Mouse (Mus musculus) MEL (cell line): Measurements from ENCODE around the gene Syne2. TPM values are rescaled to one million over a fixed set of nuclear protein-coding genes. Genes with fewer than 3 reads are reported as not detected.

Experiments
- DNase-seq: peaks from one replicate; pipeline ENCODE4 v3.0.0; 2011; ENCODE audit warnings: low read depth, low spot score
- H3K27ac ChIP-seq: 2 replicates; pipeline ENCODE4 v1.5.1; 2012; ENCODE audit warnings: low read depth, mild to moderate bottlenecking, control low read depth, low read length, moderate library complexity; ENCODE audit not compliant: control insufficient read depth
- H3K27me3 ChIP-seq, 2 experiments: fragments of 150-350 bp in 1 of 2; sonication (generic) in 1 of 2; 2 replicates each; pipeline ENCODE4 v1.6.1; 2012; ENCODE audit warnings: low read length in 2 of 2, mild to moderate bottlenecking in 2 of 2, improper control_type of control experiment in 1 of 2, moderate library complexity in 1 of 2; ENCODE audit not compliant: insufficient read depth in 2 of 2, control insufficient read depth in 1 of 2
- H3K36me3 ChIP-seq, 2 experiments: 2 replicates each; pipeline ENCODE4 v1.6.1; 2012 to 2014; ENCODE audit warnings: low read length in 2 of 2, improper control_type of control experiment in 1 of 2, inconsistent platforms in 1 of 2, mild to moderate bottlenecking in 1 of 2; ENCODE audit not compliant: insufficient read depth in 2 of 2, control insufficient read depth in 1 of 2
- H3K4me1 ChIP-seq, 2 experiments: fragments of 150-350 bp in 1 of 2; sonication (generic) in 1 of 2; 2 replicates each; pipeline ENCODE4 v1.6.1; 2012; ENCODE audit warnings: low read length in 2 of 2, improper control_type of control experiment in 1 of 2, mild to moderate bottlenecking in 1 of 2; ENCODE audit not compliant: insufficient read depth in 2 of 2, control insufficient read depth in 1 of 2
- H3K4me3 ChIP-seq, 2 experiments: fragments of 150-350 bp in 1 of 2; sonication (generic) in 1 of 2; 2 replicates each; pipeline ENCODE4 v1.5.1; 2012; ENCODE audit warnings: low read depth in 2 of 2, low read length in 2 of 2, mild to moderate bottlenecking in 2 of 2, moderate library complexity in 2 of 2, control low read depth in 1 of 2, improper control_type of control experiment in 1 of 2; ENCODE audit not compliant: control insufficient read depth in 1 of 2, insufficient read depth in 1 of 2
- H3K79me2 ChIP-seq: 2 replicates; pipeline ENCODE4 v1.6.1; 2012; ENCODE audit warnings: mild to moderate bottlenecking, low read length, moderate library complexity; ENCODE audit not compliant: control insufficient read depth, poor library complexity, insufficient read depth
- H3K9ac ChIP-seq: 2 replicates; pipeline ENCODE4 v1.6.1; 2012; ENCODE audit warnings: low read depth, mild to moderate bottlenecking, control low read depth, low read length, moderate library complexity; ENCODE audit not compliant: control insufficient read depth, poor library complexity, severe bottlenecking
- H3K9me3 ChIP-seq: fragments of 150-350 bp; sonication (generic); replicated peaks from 2 replicates; pipeline ENCODE4 v1.6.1; 2012; ENCODE audit warnings: mild to moderate bottlenecking, low read length, improper control_type of control experiment, moderate library complexity; ENCODE audit not compliant: insufficient read depth
- BHLHE40 ChIP-seq: IDR thresholded peaks from 2 replicates; pipeline ENCODE4 v1.6.1; 2012; ENCODE audit warnings: low read depth, mild to moderate bottlenecking, inconsistent platforms, low read length, improper control_type of control experiment, borderline replicate concordance
- CHD1 ChIP-seq: IDR thresholded peaks from 2 replicates; pipeline ENCODE4 v1.6.1; 2012; ENCODE audit warnings: low read depth, mild to moderate bottlenecking, inconsistent platforms, low read length, improper control_type of control experiment
- CHD2 ChIP-seq: IDR thresholded peaks from 2 replicates; pipeline ENCODE4 v1.6.1; 2011; ENCODE audit warnings: low read length, improper control_type of control experiment
- E2F4 ChIP-seq: IDR thresholded peaks from 2 replicates; pipeline ENCODE4 v1.6.1; 2011; ENCODE audit warnings: low read depth, low read length, improper control_type of control experiment, borderline replicate concordance
- GABPA ChIP-seq: IDR thresholded peaks from 2 replicates; pipeline ENCODE4 v1.6.1; 2012; ENCODE audit warnings: low read depth, mild to moderate bottlenecking, inconsistent platforms, low read length, improper control_type of control experiment, moderate library complexity
- HCFC1 ChIP-seq: IDR thresholded peaks from 2 replicates; pipeline ENCODE4 v1.6.1; 2012; ENCODE audit warnings: low read depth, mild to moderate bottlenecking, inconsistent platforms, low read length, improper control_type of control experiment, moderate library complexity
- JUND ChIP-seq: IDR thresholded peaks from 2 replicates; pipeline ENCODE4 v1.6.1; 2011; ENCODE audit warnings: low read depth, mild to moderate bottlenecking, improper control_type of control experiment, low read length
- MAFK ChIP-seq: IDR thresholded peaks from 2 replicates; pipeline ENCODE4 v1.6.1; 2011; ENCODE audit warnings: low read depth, mild to moderate bottlenecking, low read length, improper control_type of control experiment, borderline replicate concordance
- MAZ ChIP-seq: IDR thresholded peaks from 2 replicates; pipeline ENCODE4 v1.6.1; 2012; ENCODE audit warnings: low read depth, mild to moderate bottlenecking, inconsistent platforms, low read length, improper control_type of control experiment
- MXI1 ChIP-seq: IDR thresholded peaks from 2 replicates; pipeline ENCODE4 v1.6.1; 2011; ENCODE audit warnings: mild to moderate bottlenecking, low read depth, low read length, improper control_type of control experiment
- MYC ChIP-seq: IDR thresholded peaks from 2 replicates; pipeline ENCODE4 v1.6.1; 2011; ENCODE audit warnings: low read depth, mild to moderate bottlenecking, low read length, improper control_type of control experiment, moderate library complexity
- NELFE ChIP-seq: IDR thresholded peaks from 2 replicates; pipeline ENCODE4 v1.6.1; 2011; ENCODE audit warnings: low read depth, low read length, improper control_type of control experiment
- POLR2AphosphoS5 ChIP-seq: IDR thresholded peaks from 2 replicates; pipeline ENCODE4 v1.6.1; 2012; ENCODE audit warnings: low read depth, borderline replicate concordance, mild to moderate bottlenecking, inconsistent platforms, low read length, moderate library complexity, mixed read lengths
- RAD21 ChIP-seq: IDR thresholded peaks from 2 replicates; pipeline ENCODE4 v1.6.1; 2011; ENCODE audit warnings: mild to moderate bottlenecking, low read depth, low read length, improper control_type of control experiment
- TAL1 ChIP-seq: IDR thresholded peaks from 2 replicates; pipeline ENCODE4 v1.6.1; 2012; ENCODE audit warnings: mild to moderate bottlenecking, inconsistent platforms, low read length, moderate library complexity, mixed read lengths
- TBP ChIP-seq: IDR thresholded peaks from 2 replicates; pipeline ENCODE4 v1.8.0; 2011; ENCODE audit warnings: low read depth, low read length, improper control_type of control experiment
- UBTF ChIP-seq: IDR thresholded peaks from 2 replicates; pipeline ENCODE4 v1.6.1; 2012; ENCODE audit warnings: low read depth, mild to moderate bottlenecking, inconsistent platforms, low read length, improper control_type of control experiment, moderate library complexity, borderline replicate concordance; ENCODE audit not compliant: insufficient read depth
- USF2 ChIP-seq, 2 experiments: IDR thresholded peaks; 2 replicates each; pipeline ENCODE4 v1.6.1; 2011 to 2012; ENCODE audit warnings: improper control_type of control experiment in 2 of 2, low read length in 2 of 2, borderline replicate concordance in 1 of 2, inconsistent platforms in 1 of 2, low read depth in 1 of 2, mild to moderate bottlenecking in 1 of 2; ENCODE audit not compliant: insufficient read depth in 1 of 2
- ZMIZ1 ChIP-seq: IDR thresholded peaks from 2 replicates; pipeline ENCODE4 v1.6.1; 2012; ENCODE audit warnings: low read depth, mild to moderate bottlenecking, inconsistent platforms, low read length, improper control_type of control experiment, moderate library complexity
- ZNF384 ChIP-seq: IDR thresholded peaks from 2 replicates; pipeline ENCODE4 v1.6.1; 2012; ENCODE audit warnings: low read depth, mild to moderate bottlenecking, inconsistent platforms, low read length, improper control_type of control experiment
- polyA plus RNA-seq, 2 experiments: library from polyadenylated mRNA; stranded (reverse) in 1 of 2; unstranded in 1 of 2; fragments of >175 nt in 1 of 2; fragments of >200 nt in 1 of 2; gene quantifications; 2 replicates each; pipeline versions ENCODE4 v1.2.1 to v1.2.4; 2012; ENCODE audit warnings: low replicate concordance in 2 of 2, low read depth in 1 of 2; ENCODE audit not compliant: insufficient read length in 2 of 2, insufficient read depth in 1 of 2, missing spikeins in 1 of 2
- total RNA-seq: library from RNA; depleted of rRNA; stranded (reverse); fragments of 300-350 nt; gene quantifications from 2 replicates; pipeline ENCODE4 v1.2.3, GENCODE M21; 2012

Gene Syne2
- total and polyA plus RNA-seq, 3 experiments = 0.06 to 0.15 TPM; not detected in 1

DNA sequence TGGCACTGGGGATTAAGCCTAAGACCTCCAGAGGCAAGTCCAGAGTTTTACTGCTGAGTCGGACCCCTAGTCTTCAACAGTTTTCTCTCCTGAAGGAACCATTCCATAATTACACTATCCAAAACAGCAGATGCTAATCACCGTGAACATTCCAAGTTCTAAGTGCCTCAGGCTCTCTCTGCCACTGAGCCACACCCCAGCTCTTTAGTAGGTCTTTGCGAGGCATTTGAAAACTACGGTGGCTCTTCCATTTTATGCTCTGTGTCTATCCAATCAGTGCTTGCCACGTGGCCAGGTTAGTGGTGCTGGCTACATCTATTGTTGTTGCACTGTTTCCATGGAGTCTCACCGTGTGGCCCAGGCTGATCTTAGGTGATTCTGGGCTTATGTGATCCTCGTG lies 68.2 kb downstream of the Syne2 start:
- no peaks in the 10 kb centered on the region for H3K36me3 ChIP-seq
- peaks cover 21% of the 10 kb centered on the region in 2 experiments for H3K27me3 ChIP-seq
- no peak overlapping the region for H3K4me3 ChIP-seq
- no peak for DNase-seq
- H3K79me2 ChIP-seq = no peaks in the 10 kb centered on the region
- no peak overlapping the region for H3K9ac ChIP-seq
- TF ChIP-seq CHD1 (no peak), NELFE (no peak), MYC (no peak), TAL1 (no peak), JUND (no peak), MAZ (no peak), HCFC1 (no peak), USF2 (IDR thresholded peaks at IDR 0.05; ENCODE audit: borderline replicate concordance in 1 of 2, insufficient read depth in 1 of 2, low read depth in 1 of 2, low read length in 2 of 2) (no peak), GABPA (no peak), CHD2 (no peak), TBP (no peak)
- H3K9me3 ChIP-seq = no peaks in the 10 kb centered on the region
- H3K4me1 ChIP-seq = no peaks in the 10 kb centered on the region; a peak in 1 of 4 replicates
- H3K27ac ChIP-seq = no peak overlapping the region

DNA sequence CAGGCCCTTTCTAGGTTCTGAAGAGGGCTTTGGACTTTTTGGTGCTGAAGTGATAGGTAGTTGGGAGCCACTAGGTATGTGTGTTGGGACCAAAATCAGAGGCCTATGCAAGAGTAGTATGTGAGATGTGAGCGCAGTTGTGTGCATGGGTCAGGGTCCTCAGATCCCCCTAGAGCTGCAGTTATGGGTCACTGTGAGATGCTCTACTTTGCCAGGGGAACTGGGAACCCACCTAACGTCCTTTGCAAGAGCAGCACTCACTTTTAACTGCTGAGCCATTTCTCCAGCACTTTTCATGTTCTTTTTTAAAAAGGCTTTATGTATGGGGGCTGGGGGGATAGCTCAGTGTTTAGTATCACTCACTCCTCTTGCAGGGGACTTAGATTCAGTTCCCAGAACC lies 69.0 kb downstream of the Syne2 start:
- Histone ChIP-seq H3K9ac (no peak overlapping the region), H3K27ac (no peak overlapping the region), H3K4me3 (no peak overlapping the region), H3K4me1 (no peaks in the 10 kb centered on the region; a peak in 1 of 4 replicates), H3K79me2 (no peaks in the 10 kb centered on the region), H3K9me3 (no peaks in the 10 kb centered on the region), H3K27me3 (peaks cover 17 to 21% of the 10 kb centered on the region in 2 experiments), H3K36me3 (no peaks in the 10 kb centered on the region)
- DNase-seq = no peak
- TF ChIP-seq POLR2AphosphoS5 (no peak), RAD21 (no peak), E2F4 (no peak), MAFK (no peak), ZMIZ1 (no peak), MXI1 (no peak), BHLHE40 (no peak), ZNF384 (no peak), UBTF (no peak), HCFC1 (no peak), JUND (no peak), TAL1 (no peak), NELFE (no peak)
